Mouse (Mus musculus) hindbrain, embryonic 12.5 days (tissue): ENCODE data around the gene Grap2. TPM values are rescaled to one million over a fixed set of nuclear protein-coding genes. Genes with fewer than 3 reads are reported as not detected.
A peak's percentile ranks its signal among the peaks of the same experiment; 100 is the strongest.

Experiments
- ATAC-seq: fragments of 200-750 bp; cut with Nextera tagmentation; 2 replicates; pipeline ENCODE4 v1.8.0; 2017; ENCODE audit warnings: moderate TSS enrichment; ENCODE audit not compliant: low FRiP score
- H3K27ac ChIP-seq: fragments of 300-500 bp; sonication (generic); 2 replicates; pipeline ENCODE4 v1.5.1; 2016; ENCODE audit warnings: mild to moderate bottlenecking
- H3K27me3 ChIP-seq: fragments of 300-500 bp; sonication (generic); 2 replicates; pipeline ENCODE4 v1.6.1; 2016; ENCODE audit warnings: mild to moderate bottlenecking
- H3K36me3 ChIP-seq: fragments of 300-500 bp; sonication (generic); 2 replicates; pipeline ENCODE4 v1.6.1; 2016; ENCODE audit warnings: mild to moderate bottlenecking
- H3K4me1 ChIP-seq: fragments of 300-500 bp; sonication (generic); 2 replicates; pipeline ENCODE4 v1.6.1; 2016
- H3K4me2 ChIP-seq: fragments of 300-500 bp; sonication (generic); replicated peaks from 2 replicates; pipeline ENCODE4 v1.6.1; 2016; ENCODE audit warnings: mild to moderate bottlenecking
- H3K4me3 ChIP-seq: fragments of 300-500 bp; sonication (generic); 2 replicates; pipeline ENCODE4 v1.5.1; 2016; ENCODE audit warnings: mild to moderate bottlenecking
- H3K9ac ChIP-seq: fragments of 300-500 bp; sonication (generic); 2 replicates; pipeline ENCODE4 v1.6.1; 2016; ENCODE audit warnings: mild to moderate bottlenecking, moderate library complexity
- H3K9me3 ChIP-seq: fragments of 300-500 bp; sonication (generic); replicated peaks from 2 replicates; pipeline ENCODE4 v1.6.1; 2016; ENCODE audit warnings: mild to moderate bottlenecking
- WGBS: fragments of 180-500 bp; shearing (Covaris S2); methylation state at CpG from one replicate; pipeline ENCODE4 v1.1.7; 2016; 5-methylcytosine and 5-hydroxymethylcytosine counted together
- polyA plus RNA-seq: library from polyadenylated mRNA; unstranded; fragments of >200 nt; fragmentation: Nextera tagmentation; extraction: Ambion mirVana; gene quantifications from 2 replicates; pipeline ENCODE4 v1.2.1, GENCODE M21; 2016

The Grap2 gene
- 3.0 and 3.8 TPM in 2 replicates for polyA plus RNA-seq

GRCm38 (mm10) chr15:80572291-80572690, at the start of gene Grap2:
Gene Grap2 (plus strand): TSS chr15:80572594.
- ATAC-seq, result no peak
- Histone ChIP-seq H3K27ac (no peak within 1 kb of the TSS), H3K4me3 (no peak within 1 kb of the TSS), H3K9me3 (no peaks in the 10 kb centered on the region), H3K27me3 (peaks cover 18% of the 10 kb centered on the region), H3K36me3 (no peaks in the 10 kb centered on the region), H3K4me2 (no peak within 1 kb of the TSS), H3K9ac (no peak within 1 kb of the TSS), H3K4me1 (peaks cover 4% of the 10 kb centered on the region)
- WGBS, result 62% methylated on average over 12 of the region's 12 CpGs

- peaks cover 4% of the 10 kb centered on the region; the same call in 1 of the 2 replicates for H3K9me3 ChIP-seq
- no peak overlapping the region for H3K4me3 ChIP-seq
- H3K9ac ChIP-seq, result peak overlapping the region; percentile 5; the same call in 1 of the 2 replicates
- H3K4me2 ChIP-seq, result peak overlapping the region; percentile 34
- no peak for ATAC-seq
- 0 out of 2 replicates have a peak, but pooled peaks cover 4% of the 10 kb centered on the region for H3K27me3 ChIP-seq
- 0 out of 2 replicates have a peak overlapping the region, but pooled peaks have one; percentile 23 for H3K27ac ChIP-seq
- WGBS, result 38% methylated on average over 20 of the region's 20 CpGs
- peaks cover 8% of the 10 kb centered on the region for H3K4me1 ChIP-seq
- H3K36me3 ChIP-seq, result no peaks in the 10 kb centered on the region
Observed at GRCm38 (mm10) chr15:80529955-80530869, 42.2 kb upstream of the Grap2 start.

- Histone ChIP-seq H3K4me2 (no peak overlapping the region), H3K27me3 (0 out of 2 replicates have a peak, but pooled peaks cover 4% of the 10 kb centered on the region), H3K9ac (no peak overlapping the region), H3K4me3 (no peak overlapping the region), H3K27ac (no peak overlapping the region), H3K4me1 (peaks cover 8% of the 10 kb centered on the region), H3K9me3 (no peaks in the 10 kb centered on the region), H3K36me3 (no peaks in the 10 kb centered on the region)
- 75% methylated on average over 9 of the region's 9 CpGs for WGBS
- no peak for ATAC-seq
Observed at GRCm38 (mm10) chr15:80531026-80531425, 41.4 kb upstream of the Grap2 start.

- 80% methylated on average over 8 of the region's 8 CpGs for WGBS
- H3K9me3 ChIP-seq, result no peaks in the 10 kb centered on the region
- no peak overlapping the region for H3K4me2 ChIP-seq
- no peak overlapping the region for H3K27ac ChIP-seq
- H3K9ac ChIP-seq, result no peak overlapping the region
- no peak overlapping the region for H3K4me3 ChIP-seq
- no peak for ATAC-seq
- H3K4me1 ChIP-seq, result peaks cover 8% of the 10 kb centered on the region
- no peaks in the 10 kb centered on the region for H3K36me3 ChIP-seq
- 0 out of 2 replicates have a peak, but pooled peaks cover 4% of the 10 kb centered on the region for H3K27me3 ChIP-seq
Observed at GRCm38 (mm10) chr15:80532281-80533072, 39.9 kb upstream of the Grap2 start.

GRCm38 (mm10) chr15:80533274-80533673, 39.1 kb upstream of the Grap2 start:
- H3K4me2 ChIP-seq, result no peak overlapping the region
- 59% methylated on average over 6 of the region's 6 CpGs for WGBS
- 0 out of 2 replicates have a peak, but pooled peaks cover 4% of the 10 kb centered on the region for H3K27me3 ChIP-seq
- no peak overlapping the region for H3K9ac ChIP-seq
- H3K9me3 ChIP-seq, result no peaks in the 10 kb centered on the region
- ATAC-seq, result no peak
- H3K4me1 ChIP-seq, result peaks cover 8% of the 10 kb centered on the region
- no peak overlapping the region for H3K27ac ChIP-seq
- H3K4me3 ChIP-seq, result no peak overlapping the region
- H3K36me3 ChIP-seq, result no peaks in the 10 kb centered on the region

GRCm38 (mm10) chr15:80536051-80536450, 36.3 kb upstream of the Grap2 start:
- Histone ChIP-seq H3K4me2 (no peak overlapping the region), H3K9me3 (no peaks in the 10 kb centered on the region), H3K4me1 (no peaks in the 10 kb centered on the region), H3K27ac (no peak overlapping the region), H3K36me3 (no peaks in the 10 kb centered on the region), H3K27me3 (0 out of 2 replicates have a peak, but pooled peaks cover 4% of the 10 kb centered on the region), H3K4me3 (no peak overlapping the region), H3K9ac (no peak overlapping the region)
- WGBS, result 74% methylated on average over 2 of the region's 2 CpGs
- ATAC-seq, result no peak

- Histone ChIP-seq H3K9ac (no peak overlapping the region), H3K27ac (no peak overlapping the region), H3K27me3 (no peaks in the 10 kb centered on the region), H3K4me3 (no peak overlapping the region), H3K4me1 (no peaks in the 10 kb centered on the region), H3K36me3 (no peaks in the 10 kb centered on the region), H3K9me3 (no peaks in the 10 kb centered on the region), H3K4me2 (no peak overlapping the region)
- ATAC-seq, result no peak
- 95% methylated on average over 2 of the region's 2 CpGs for WGBS
Observed at GRCm38 (mm10) chr15:80538075-80538474, 34.3 kb upstream of the Grap2 start.

- H3K36me3 ChIP-seq, result no peaks in the 10 kb centered on the region
- H3K4me3 ChIP-seq, result no peak overlapping the region
- H3K27ac ChIP-seq, result no peak overlapping the region
- no peak for ATAC-seq
- H3K9ac ChIP-seq, result no peak overlapping the region
- no peak overlapping the region for H3K4me2 ChIP-seq
- 84% methylated on average over 7 of the region's 7 CpGs for WGBS
- H3K9me3 ChIP-seq, result no peaks in the 10 kb centered on the region
- no peaks in the 10 kb centered on the region for H3K4me1 ChIP-seq
- H3K27me3 ChIP-seq, result no peaks in the 10 kb centered on the region
Observed at GRCm38 (mm10) chr15:80538671-80539340, 33.6 kb upstream of the Grap2 start.

- Histone ChIP-seq H3K36me3 (no peaks in the 10 kb centered on the region), H3K4me1 (no peaks in the 10 kb centered on the region), H3K4me2 (no peak overlapping the region), H3K27ac (no peak overlapping the region), H3K4me3 (no peak overlapping the region), H3K9me3 (no peaks in the 10 kb centered on the region), H3K9ac (no peak overlapping the region), H3K27me3 (no peaks in the 10 kb centered on the region)
- 70% methylated on average over 3 of the region's 3 CpGs for WGBS
- no peak for ATAC-seq
Observed at GRCm38 (mm10) chr15:80544115-80544514, 28.3 kb upstream of the Grap2 start.

GRCm38 (mm10) chr15:80545430-80545829, 27.0 kb upstream of the Grap2 start:
- Histone ChIP-seq H3K27me3 (no peaks in the 10 kb centered on the region), H3K9me3 (no peaks in the 10 kb centered on the region), H3K9ac (no peak overlapping the region), H3K36me3 (no peaks in the 10 kb centered on the region), H3K4me1 (no peaks in the 10 kb centered on the region), H3K4me3 (no peak overlapping the region), H3K27ac (no peak overlapping the region), H3K4me2 (no peak overlapping the region)
- WGBS, result 72% methylated on average over 6 of the region's 6 CpGs
- ATAC-seq, result no peak

GRCm38 (mm10) chr15:80554860-80555822, 17.3 kb upstream of the Grap2 start:
- no peaks in the 10 kb centered on the region for H3K4me1 ChIP-seq
- H3K27me3 ChIP-seq, result no peaks in the 10 kb centered on the region
- H3K9ac ChIP-seq, result no peak overlapping the region
- WGBS, result 91% methylated on average over 6 of the region's 6 CpGs
- no peaks in the 10 kb centered on the region for H3K36me3 ChIP-seq
- ATAC-seq, result no peak
- no peaks in the 10 kb centered on the region for H3K9me3 ChIP-seq
- H3K4me2 ChIP-seq, result no peak overlapping the region
- H3K27ac ChIP-seq, result no peak overlapping the region
- H3K4me3 ChIP-seq, result no peak overlapping the region
